Mouse (Mus musculus): ENCODE data around the gene Mecom.

Gene Mecom

DNA sequence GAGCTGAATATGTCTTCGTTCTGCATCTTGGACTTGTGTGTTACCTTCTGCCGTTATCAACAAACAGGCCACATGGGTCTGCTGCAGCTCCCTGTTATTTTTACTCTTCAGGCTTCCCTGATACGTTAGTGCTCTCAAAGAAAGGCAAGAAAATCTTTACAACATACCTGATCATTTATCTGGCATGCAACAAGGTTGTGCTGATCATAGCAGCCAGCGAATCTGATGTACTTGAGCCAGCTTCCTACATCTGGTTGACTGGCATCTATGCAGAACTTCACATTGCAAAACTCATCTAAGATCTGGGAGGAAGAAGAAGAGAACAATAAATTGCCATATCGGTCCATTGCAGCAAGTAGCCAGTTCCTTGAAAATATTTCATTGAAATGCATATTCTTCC lies 538.2 kb downstream of the Mecom start:
- no peak for DNase-seq

DNA sequence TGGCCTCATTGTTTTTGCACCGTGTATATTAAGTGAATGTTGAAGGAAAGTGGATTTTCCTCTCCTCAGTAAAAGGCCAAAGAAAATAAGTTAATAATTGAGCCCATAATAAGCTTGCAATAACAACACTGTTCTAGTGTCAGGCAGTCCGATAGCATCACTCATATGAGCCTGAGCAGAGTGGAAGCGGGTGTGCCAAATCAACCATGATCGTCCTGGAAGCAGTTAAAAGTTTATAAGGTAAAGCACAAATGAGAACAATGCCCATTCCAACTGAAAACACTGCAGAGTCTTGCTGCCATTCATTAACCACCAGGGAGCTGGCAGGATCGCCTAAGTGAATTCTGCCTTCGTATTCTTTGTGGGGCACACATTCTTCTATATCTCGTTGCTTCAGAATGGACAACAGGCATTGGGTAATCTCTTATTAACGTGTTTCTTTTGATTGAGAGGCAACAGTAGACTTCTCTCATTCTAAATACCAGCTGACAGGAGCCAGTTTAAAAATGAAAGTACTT lies 542.9 kb downstream of the Mecom start:
- DNase-seq: no peak

DNA sequence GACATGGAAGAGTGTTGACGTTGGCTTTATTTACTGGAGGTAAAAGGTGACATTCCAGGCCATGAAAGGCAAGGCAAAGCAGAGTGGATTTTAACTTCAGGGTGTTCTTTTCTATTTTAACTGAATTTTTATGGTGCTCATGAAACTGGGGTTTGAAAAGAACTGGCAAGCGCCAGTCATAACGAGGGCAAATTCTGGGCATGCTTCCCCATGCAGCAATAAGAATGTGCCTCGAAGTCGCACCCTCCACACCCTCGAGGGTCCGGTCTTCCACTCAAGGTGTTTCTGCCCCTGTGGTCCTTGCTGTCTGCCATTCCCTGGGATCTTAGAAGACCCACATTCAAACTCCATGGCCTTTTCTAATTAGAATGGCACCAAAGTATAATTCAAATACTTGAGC lies 547.5 kb downstream of the Mecom start:
- no peak for DNase-seq

GRCm38 (mm10) chr3:29999035-29999434 lies 548.8 kb downstream of the Mecom start:
- no peak for DNase-seq

- DNase-seq: no peak
Observed at GRCm38 (mm10) chr3:29997068-29997467, 550.7 kb downstream of the Mecom start.

DNA sequence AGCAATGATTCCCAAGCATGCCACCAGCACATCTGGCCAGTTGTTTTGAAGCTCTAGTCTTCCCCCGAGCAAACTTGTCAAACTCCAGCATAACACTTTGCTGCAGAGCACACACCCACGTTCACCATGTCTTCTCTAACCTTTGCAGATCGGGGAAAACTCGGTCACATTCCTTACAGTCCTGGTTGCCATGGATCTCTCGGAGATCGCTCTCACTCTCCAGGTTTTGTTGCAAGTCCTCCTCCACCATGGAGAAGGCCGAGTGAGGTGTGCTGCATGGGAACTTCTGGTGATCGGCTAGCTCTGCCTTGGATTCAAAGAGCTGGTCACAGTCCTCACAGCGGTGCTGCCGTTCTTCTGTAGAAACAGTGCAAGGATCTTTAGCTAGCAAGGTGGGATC lies 554.5 kb downstream of the Mecom start:
- DNase-seq: no peak

- no peak for DNase-seq
Observed at GRCm38 (mm10) chr3:29991523-29991922, 556.3 kb downstream of the Mecom start.

DNA sequence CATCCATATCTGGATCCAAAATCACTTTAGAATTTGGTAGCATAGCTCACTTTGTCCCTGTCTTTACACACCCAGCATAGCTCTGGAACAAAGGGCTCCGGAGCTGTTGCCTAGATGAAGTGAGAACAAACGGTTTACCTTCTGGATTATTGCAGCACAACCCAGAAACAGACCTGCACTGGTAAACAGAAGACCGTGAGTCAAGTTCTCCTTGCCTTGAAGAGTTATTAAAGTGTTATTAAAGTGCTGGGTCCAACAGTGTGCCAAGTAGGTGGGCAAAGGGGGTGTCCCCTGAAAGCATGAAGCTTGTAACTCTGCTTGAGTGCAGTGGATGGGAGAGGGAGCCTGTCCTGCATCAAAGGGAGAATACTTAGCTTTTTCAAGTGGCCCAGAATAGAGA lies 563.4 kb downstream of the Mecom start:
- no peak for DNase-seq

- DNase-seq: no peak
Observed at GRCm38 (mm10) chr3:29981259-29981910, 566.4 kb downstream of the Mecom start.

GRCm38 (mm10) chr3:29980531-29980930 lies 567.3 kb downstream of the Mecom start:
- DNase-seq: no peak

DNA sequence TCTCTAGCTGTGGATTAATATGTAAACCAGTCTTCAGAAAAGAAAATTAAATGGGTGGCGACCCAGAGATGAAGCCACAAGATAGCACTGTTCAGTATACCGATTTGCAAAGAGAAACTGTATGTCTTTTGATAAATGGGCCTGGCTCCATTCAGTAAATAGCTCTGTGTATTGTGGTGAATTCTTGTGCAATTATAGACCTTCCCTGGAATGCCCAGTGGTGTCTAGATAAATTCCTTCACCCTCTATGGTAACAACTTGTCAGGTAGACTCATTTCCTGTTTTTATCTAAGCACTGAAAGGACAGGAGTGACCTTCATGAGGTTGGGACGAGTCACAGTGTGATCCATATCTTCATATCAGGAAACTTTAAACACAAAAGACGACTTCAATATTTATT lies 571.2 kb downstream of the Mecom start:
- DNase-seq: no peak

DNA sequence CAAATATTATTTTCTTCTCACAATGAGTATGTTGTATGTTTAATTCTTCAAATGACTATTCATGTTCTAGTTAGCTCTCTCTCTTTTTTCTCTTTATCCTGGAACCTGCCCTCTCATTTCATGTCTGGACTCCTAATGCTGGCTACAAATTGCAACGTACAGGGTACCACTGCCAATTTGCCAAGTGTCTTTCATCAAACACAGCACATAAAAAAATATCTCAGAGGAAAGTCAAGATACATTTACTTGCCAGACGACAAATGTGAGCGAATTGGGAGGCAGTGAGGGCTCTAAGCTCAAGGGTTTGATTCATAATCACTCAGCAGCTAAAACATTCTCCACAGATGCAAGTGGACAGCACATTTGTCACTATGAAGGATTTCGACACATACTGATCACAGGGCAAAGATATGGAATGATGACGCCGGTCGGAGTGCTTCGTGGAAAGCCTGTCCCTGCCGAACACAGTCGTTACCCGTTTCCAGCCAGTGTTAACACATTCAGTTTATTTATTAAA lies 579.3 kb downstream of the Mecom start:
- peak; percentile 15 to 28 for DNase-seq

DNA sequence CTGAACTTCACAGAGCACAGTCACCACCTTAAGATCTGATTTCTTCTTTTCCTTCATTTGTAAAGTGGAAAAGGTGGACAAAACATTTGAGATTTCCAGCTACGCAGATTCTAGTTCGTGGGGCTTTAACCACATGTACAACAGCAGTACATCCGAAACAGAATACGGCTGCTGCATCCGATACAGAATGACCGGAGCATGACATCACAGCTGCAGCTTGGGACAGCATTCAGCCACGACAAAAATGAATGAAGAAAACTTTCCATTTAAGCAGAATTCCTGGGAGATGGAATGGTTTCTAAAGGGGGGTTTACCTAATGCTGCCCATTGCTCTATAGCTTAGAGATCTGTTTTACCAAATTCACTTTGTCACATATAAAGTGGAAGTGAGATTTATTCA lies 583.9 kb downstream of the Mecom start:
- no peak for DNase-seq

- DNase-seq: no peak
Observed at GRCm38 (mm10) chr3:29963447-29963846, 584.4 kb downstream of the Mecom start.

DNA sequence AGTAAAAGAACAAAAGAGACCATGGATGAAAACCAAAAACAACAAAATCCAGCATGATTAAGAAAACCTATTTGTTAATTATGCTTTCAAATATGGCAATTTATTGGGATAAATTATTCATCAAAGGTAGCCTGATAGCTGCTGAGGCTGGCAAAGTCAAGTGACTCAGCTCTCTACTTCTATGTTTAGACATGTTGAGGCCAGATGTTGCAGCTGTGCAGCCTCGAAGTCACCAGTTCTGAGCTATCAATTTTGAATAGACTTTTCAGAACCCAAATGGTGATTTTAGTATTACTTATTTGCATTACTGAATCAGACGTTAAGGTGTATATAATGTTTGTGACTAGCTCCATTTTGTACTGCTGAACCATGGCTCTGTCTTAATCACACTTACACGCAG lies 588.8 kb downstream of the Mecom start:
- DNase-seq: no peak

GRCm38 (mm10) chr3:29957365-29958236 lies 590.2 kb downstream of the Mecom start:
- no peak for DNase-seq

DNA sequence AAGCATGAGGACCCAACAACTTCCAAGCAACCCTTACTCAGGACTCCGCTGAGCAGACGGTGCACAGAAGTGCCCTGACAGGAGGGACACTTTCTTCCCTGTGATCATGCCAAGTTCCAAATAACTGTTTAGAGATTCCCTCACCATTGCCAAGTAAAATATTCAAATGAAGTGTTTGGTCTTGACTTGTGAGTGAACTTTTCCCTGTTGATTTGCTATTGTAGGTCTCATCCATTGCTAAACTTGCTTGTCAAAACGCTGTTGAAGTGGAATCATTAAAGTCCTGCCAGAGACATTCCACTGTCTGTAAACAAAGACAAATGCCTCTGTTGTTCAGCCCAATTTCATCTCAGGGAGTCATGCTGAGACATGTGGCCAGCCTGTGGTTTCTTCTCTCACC lies 594.5 kb downstream of the Mecom start:
- peak; percentile 16 to 32 for DNase-seq

- DNase-seq: no peak
Observed at GRCm38 (mm10) chr3:29950853-29951252, 597.0 kb downstream of the Mecom start.

DNA sequence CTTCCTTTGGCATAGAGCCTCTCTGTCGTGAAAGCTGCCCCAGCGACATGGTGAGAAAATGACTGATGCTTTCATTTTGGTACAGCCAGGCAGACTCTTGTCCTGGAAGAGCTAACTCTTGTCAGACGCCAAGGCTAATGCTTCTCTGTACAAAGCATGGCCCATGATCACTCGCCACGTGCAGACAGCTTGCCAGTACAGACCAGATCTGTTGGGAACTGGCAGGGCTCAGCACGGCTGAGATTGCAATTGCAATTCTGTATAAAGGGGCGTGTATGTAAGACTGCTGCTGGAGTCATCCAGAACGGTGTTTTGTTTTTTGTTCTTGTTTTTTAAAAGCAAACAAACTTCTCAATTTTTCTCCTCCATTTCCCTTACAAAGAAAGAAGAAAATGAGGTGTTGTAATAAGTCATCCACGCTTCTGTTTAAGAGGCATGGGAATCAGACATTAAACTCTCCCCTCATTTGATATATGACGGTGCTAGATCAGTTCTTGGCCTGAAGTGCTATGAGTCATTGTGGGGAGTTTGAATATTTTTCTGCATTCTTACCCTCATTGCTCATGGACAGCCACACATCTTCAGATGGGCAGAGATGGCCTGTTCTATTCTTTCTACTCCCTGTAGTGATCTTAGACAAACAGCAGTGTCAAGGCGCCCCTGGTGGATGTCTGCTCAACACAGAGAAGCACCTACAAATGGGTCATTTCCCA lies 644.1 kb downstream of the Mecom start:
- DNase-seq: peak in 1 of 2 experiments; percentile 50
